Mouse (Mus musculus) bone marrow, adult 2 months (tissue): ENCODE data around the gene Fbh1.

Source experiments
- CTCF ChIP-seq: fragments of 200-500 bp; IDR thresholded peaks from 2 replicates; pipeline ENCODE4 v1.5.1; 2011; ENCODE audit warnings: low read length, control low read depth; ENCODE audit not compliant: control insufficient read depth, insufficient read depth
- POLR2A ChIP-seq: fragments of 200-500 bp; IDR thresholded peaks from 2 replicates; pipeline ENCODE4 v1.6.1; 2011; ENCODE audit warnings: low read depth, mild to moderate bottlenecking, control low read depth, low read length, borderline replicate concordance; ENCODE audit not compliant: control insufficient read depth

DNA sequence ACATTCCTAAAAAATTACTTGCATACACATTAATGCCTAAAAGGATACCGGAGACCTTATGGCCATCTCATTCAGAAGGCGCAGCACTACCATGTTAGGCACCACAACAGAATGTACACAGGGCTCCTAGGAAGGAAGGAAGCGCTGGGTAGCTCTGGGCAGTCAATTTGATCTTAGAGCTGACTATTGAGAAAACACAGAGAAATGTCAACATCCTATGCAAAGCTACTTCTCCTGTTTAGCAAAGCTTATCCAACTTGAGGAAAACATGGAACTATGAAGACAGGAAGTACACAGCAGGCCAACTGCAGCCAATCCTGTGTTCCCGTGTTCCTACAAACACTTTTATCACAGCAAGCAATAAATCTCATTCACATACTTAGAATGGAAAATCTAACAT, 5.7 kb downstream of the Fbh1 start:
- no peak for TF ChIP-seq POLR2A
- TF ChIP-seq CTCF: no peak
